Mouse (Mus musculus) liver, postnatal 0 days (tissue): Measurements from ENCODE around the gene Asic4.

ENCODE experiments used
- CTCF ChIP-seq: sonication (generic); IDR thresholded peaks from 2 replicates; pipeline ENCODE4 v1.5.1; 2016; ENCODE audit warnings: antibody characterized with exemption, low read depth
- EP300 ChIP-seq: IDR thresholded peaks from 2 replicates; pipeline ENCODE4 v1.6.1; 2016; ENCODE audit warnings: antibody characterized with exemption, low read depth, mild to moderate bottlenecking

GRCm38 (mm10) chr1:75516703-75517380 lies 66.6 kb downstream of the Asic4 start:
- TF ChIP-seq CTCF = no peak
- no peak for TF ChIP-seq EP300
